Mouse (Mus musculus): Measurements from ENCODE around the gene Cat. TPM values are rescaled to one million over a fixed set of nuclear protein-coding genes. Genes with fewer than 3 reads are reported as not detected.

Cat gene
- 89.9 and 98.8 TPM in 2 replicates for polyA plus RNA-seq (2014; fragmentation: Nextera tagmentation; extraction: Ambion mirVana)

- Histone ChIP-seq H3K4me2 (ENCODE audit: low read depth, low read length) (peak within 1 kb of the TSS; percentile 79), H3K27me3 (replicated peaks; ENCODE audit: control insufficient read depth, insufficient read depth, low read length) (no peaks in the 10 kb centered on the region), H3K4me3 (ENCODE audit: low read depth, low read length) (peak within 1 kb of the TSS; percentile 71), H3K4me1 (ENCODE audit: control insufficient read depth, insufficient read depth, low read length) (peaks cover 10% of the 10 kb centered on the region), H3K36me3 (ENCODE audit: control insufficient read depth, insufficient read depth, low read length) (no peaks in the 10 kb centered on the region), H3K9me3 (ENCODE audit: control insufficient read depth, low read length) (no peaks in the 10 kb centered on the region), H3K27ac (replicated peaks; ENCODE audit: low read depth, low read length) (peak within 1 kb of the TSS; percentile 92), H3K9ac (ENCODE audit: low read depth, low read length) (peak within 1 kb of the TSS; percentile 81)
- peak; percentile 99 for DNase-seq (ENCODE audit: low spot score)
- WGBS: under 1% methylated on average over 35 of the region's 41 CpGs
- ATAC-seq (ENCODE audit: low read depth): peak; percentile 99
Observed at GRCm38 (mm10) chr2:103484617-103485401, at the start of gene Cat. Gene Cat, minus strand, starts transcription at chr2:103485160.

GRCm38 (mm10) chr2:103525596-103525995, 40.6 kb upstream of the Cat start:
- Histone ChIP-seq H3K36me3 (ENCODE audit: control insufficient read depth, insufficient read depth, low read length) (no peaks in the 10 kb centered on the region), H3K27me3 (replicated peaks; ENCODE audit: control insufficient read depth, insufficient read depth, low read length) (no peaks in the 10 kb centered on the region), H3K4me2 (ENCODE audit: low read depth, low read length) (no peak overlapping the region), H3K27ac (replicated peaks; ENCODE audit: low read depth, low read length) (no peak overlapping the region), H3K9me3 (ENCODE audit: control insufficient read depth, low read length) (no peaks in the 10 kb centered on the region), H3K9ac (ENCODE audit: low read depth, low read length) (no peak overlapping the region), H3K4me1 (ENCODE audit: control insufficient read depth, insufficient read depth, low read length) (no peaks in the 10 kb centered on the region), H3K4me3 (ENCODE audit: low read depth, low read length) (no peak overlapping the region)
- WGBS: 76% methylated on average over 1 of the region's 1 CpGs
- ATAC-seq (ENCODE audit: low read depth): no peak
- DNase-seq (ENCODE audit: low spot score): no peak

- no peak for ATAC-seq (ENCODE audit: low read depth)
- Histone ChIP-seq H3K9me3 (ENCODE audit: control insufficient read depth, low read length) (no peaks in the 10 kb centered on the region), H3K27ac (replicated peaks; ENCODE audit: low read depth, low read length) (no peak overlapping the region), H3K36me3 (ENCODE audit: control insufficient read depth, insufficient read depth, low read length) (no peaks in the 10 kb centered on the region), H3K27me3 (replicated peaks; ENCODE audit: control insufficient read depth, insufficient read depth, low read length) (no peaks in the 10 kb centered on the region), H3K4me1 (ENCODE audit: control insufficient read depth, insufficient read depth, low read length) (no peaks in the 10 kb centered on the region), H3K9ac (ENCODE audit: low read depth, low read length) (no peak overlapping the region), H3K4me2 (ENCODE audit: low read depth, low read length) (no peak overlapping the region), H3K4me3 (ENCODE audit: low read depth, low read length) (no peak overlapping the region)
- 32% methylated on average over 1 of the region's 1 CpGs for WGBS
- no peak for DNase-seq (ENCODE audit: low spot score)
Observed at GRCm38 (mm10) chr2:103516472-103516871, 31.5 kb upstream of the Cat start.

- Histone ChIP-seq H3K4me3 (ENCODE audit: low read depth, low read length) (no peak overlapping the region), H3K27ac (replicated peaks; ENCODE audit: low read depth, low read length) (no peak overlapping the region), H3K9me3 (ENCODE audit: control insufficient read depth, low read length) (no peaks in the 10 kb centered on the region), H3K4me2 (ENCODE audit: low read depth, low read length) (no peak overlapping the region), H3K9ac (ENCODE audit: low read depth, low read length) (no peak overlapping the region), H3K27me3 (replicated peaks; ENCODE audit: control insufficient read depth, insufficient read depth, low read length) (no peaks in the 10 kb centered on the region), H3K36me3 (ENCODE audit: control insufficient read depth, insufficient read depth, low read length) (no peaks in the 10 kb centered on the region), H3K4me1 (ENCODE audit: control insufficient read depth, insufficient read depth, low read length) (no peaks in the 10 kb centered on the region)
- ATAC-seq (ENCODE audit: low read depth): no peak
- WGBS: 70% methylated on average over 6 of the region's 6 CpGs
- DNase-seq (ENCODE audit: low spot score): no peak
Observed at GRCm38 (mm10) chr2:103515513-103516180, 30.7 kb upstream of the Cat start.

- ATAC-seq (ENCODE audit: low read depth) (no peak), DNase-seq (ENCODE audit: low spot score) (no peak)
- 76% methylated on average over 5 of the region's 5 CpGs for WGBS
- no peaks in the 10 kb centered on the region for H3K9me3 ChIP-seq (ENCODE audit: control insufficient read depth, low read length)
- no peak overlapping the region for H3K9ac ChIP-seq (ENCODE audit: low read depth, low read length)
- no peak overlapping the region for H3K27ac ChIP-seq (replicated peaks; ENCODE audit: low read depth, low read length)
- no peak overlapping the region for H3K4me2 ChIP-seq (ENCODE audit: low read depth, low read length)
- H3K36me3 ChIP-seq (ENCODE audit: control insufficient read depth, insufficient read depth, low read length): no peaks in the 10 kb centered on the region
- no peaks in the 10 kb centered on the region for H3K4me1 ChIP-seq (ENCODE audit: control insufficient read depth, insufficient read depth, low read length)
- no peak overlapping the region for H3K4me3 ChIP-seq (ENCODE audit: low read depth, low read length)
- no peaks in the 10 kb centered on the region for H3K27me3 ChIP-seq (replicated peaks; ENCODE audit: control insufficient read depth, insufficient read depth, low read length)
Observed at GRCm38 (mm10) chr2:103512066-103512795, 27.3 kb upstream of the Cat start.

GRCm38 (mm10) chr2:103511631-103512030, 26.7 kb upstream of the Cat start:
- H3K36me3 ChIP-seq (ENCODE audit: control insufficient read depth, insufficient read depth, low read length): no peaks in the 10 kb centered on the region
- 98% methylated on average over 1 of the region's 1 CpGs for WGBS

GRCm38 (mm10) chr2:103511042-103511441, 26.1 kb upstream of the Cat start:
- Histone ChIP-seq H3K9me3 (ENCODE audit: control insufficient read depth, low read length) (no peaks in the 10 kb centered on the region), H3K4me2 (ENCODE audit: low read depth, low read length) (no peak overlapping the region), H3K27me3 (replicated peaks; ENCODE audit: control insufficient read depth, insufficient read depth, low read length) (no peaks in the 10 kb centered on the region), H3K9ac (ENCODE audit: low read depth, low read length) (no peak overlapping the region), H3K4me3 (ENCODE audit: low read depth, low read length) (no peak overlapping the region), H3K36me3 (ENCODE audit: control insufficient read depth, insufficient read depth, low read length) (no peaks in the 10 kb centered on the region), H3K4me1 (ENCODE audit: control insufficient read depth, insufficient read depth, low read length) (no peaks in the 10 kb centered on the region), H3K27ac (replicated peaks; ENCODE audit: low read depth, low read length) (no peak overlapping the region)
- ATAC-seq (ENCODE audit: low read depth) (no peak), DNase-seq (ENCODE audit: low spot score) (no peak)
- WGBS: 86% methylated on average over 1 of the region's 1 CpGs

More at GRCm38 (mm10) chr2:103511631-103512030, 26.7 kb upstream of the Cat start:
- H3K9me3 ChIP-seq (ENCODE audit: control insufficient read depth, low read length): no peaks in the 10 kb centered on the region
- no peaks in the 10 kb centered on the region for H3K4me1 ChIP-seq (ENCODE audit: control insufficient read depth, insufficient read depth, low read length)
- H3K27ac ChIP-seq (replicated peaks; ENCODE audit: low read depth, low read length): no peak overlapping the region
- ATAC-seq (ENCODE audit: low read depth): no peak
- no peak for DNase-seq (ENCODE audit: low spot score)
- no peak overlapping the region for H3K9ac ChIP-seq (ENCODE audit: low read depth, low read length)
- no peak overlapping the region for H3K4me3 ChIP-seq (ENCODE audit: low read depth, low read length)
- H3K4me2 ChIP-seq (ENCODE audit: low read depth, low read length): no peak overlapping the region
- no peaks in the 10 kb centered on the region for H3K27me3 ChIP-seq (replicated peaks; ENCODE audit: control insufficient read depth, insufficient read depth, low read length)

- Histone ChIP-seq H3K27me3 (replicated peaks; ENCODE audit: control insufficient read depth, insufficient read depth, low read length) (no peaks in the 10 kb centered on the region), H3K36me3 (ENCODE audit: control insufficient read depth, insufficient read depth, low read length) (no peaks in the 10 kb centered on the region), H3K27ac (replicated peaks; ENCODE audit: low read depth, low read length) (no peak overlapping the region), H3K4me3 (ENCODE audit: low read depth, low read length) (no peak overlapping the region), H3K4me2 (ENCODE audit: low read depth, low read length) (no peak overlapping the region), H3K4me1 (ENCODE audit: control insufficient read depth, insufficient read depth, low read length) (no peaks in the 10 kb centered on the region), H3K9me3 (ENCODE audit: control insufficient read depth, low read length) (peaks cover 4% of the 10 kb centered on the region; the same call in 1 of the 2 replicates), H3K9ac (ENCODE audit: low read depth, low read length) (no peak overlapping the region)
- ATAC-seq (ENCODE audit: low read depth) (no peak), DNase-seq (ENCODE audit: low spot score) (no peak)
- WGBS: 86% methylated on average over 1 of the region's 1 CpGs
Observed at GRCm38 (mm10) chr2:103507651-103508050, 22.7 kb upstream of the Cat start.

Measured in embryonic facial prominence, embryonic 14.5 days (tissue).